Mouse (Mus musculus): ENCODE results near the gene Slc12a5. TPM values are rescaled to one million over a fixed set of nuclear protein-coding genes. Genes with fewer than 3 reads are reported as not detected.

Gene Slc12a5
- polyA plus RNA-seq, 1 experiment from 2014 or later = 0.99 TPM

DNA sequence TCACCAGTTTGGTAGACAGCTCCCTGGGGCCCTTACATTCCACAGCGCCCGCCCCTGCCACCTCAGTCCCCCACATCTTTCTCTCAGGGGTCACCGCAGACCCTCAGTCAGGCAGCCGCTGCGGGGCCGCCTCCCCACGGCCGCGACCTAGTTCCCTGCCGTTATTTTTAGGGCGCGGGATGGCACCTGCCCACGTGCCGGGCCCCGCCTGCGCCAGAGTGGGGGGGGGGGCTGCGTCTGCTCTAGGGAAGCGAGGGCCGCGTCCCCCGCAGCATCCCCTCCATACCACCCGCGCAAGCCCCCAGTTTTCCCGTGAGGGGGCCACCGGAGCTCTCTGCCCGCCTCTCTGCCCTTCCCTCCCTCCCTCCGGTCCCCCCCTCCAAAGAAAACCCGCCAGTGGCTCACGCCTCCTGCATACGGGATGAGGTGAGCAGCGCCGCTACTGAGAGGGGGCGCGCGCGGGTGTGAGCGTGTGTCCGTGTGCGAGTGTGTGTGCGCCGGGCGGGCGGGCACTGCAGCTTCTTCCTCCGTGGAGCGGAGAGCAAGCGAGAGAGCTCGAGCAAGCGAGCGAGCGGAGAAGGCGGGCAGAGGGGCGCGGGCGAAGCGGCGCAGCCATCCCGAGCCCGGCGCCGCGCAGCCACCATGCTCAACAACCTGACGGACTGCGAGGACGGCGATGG, 7.3 kb downstream of the Slc12a5 start:
- Histone ChIP-seq H3K4me3 (peak overlapping the region; percentile 54), H3K27me3 (ENCODE audit: low read depth, poor library complexity, severe bottlenecking) (peaks cover 95% of the 10 kb centered on the region), H3K36me3 (no peaks in the 10 kb centered on the region), H3K27ac (replicated peaks) (0 out of 2 replicates have a peak overlapping the region, but pooled peaks have one; percentile 14), H3K4me1 (peaks cover 77% of the 10 kb centered on the region), H3K9me3 (replicated peaks) (no peaks in the 10 kb centered on the region)
- 2% methylated on average over 65 of the region's 65 CpGs for WGBS
- no peak for DNase-seq (ENCODE audit: low spot score)

DNA sequence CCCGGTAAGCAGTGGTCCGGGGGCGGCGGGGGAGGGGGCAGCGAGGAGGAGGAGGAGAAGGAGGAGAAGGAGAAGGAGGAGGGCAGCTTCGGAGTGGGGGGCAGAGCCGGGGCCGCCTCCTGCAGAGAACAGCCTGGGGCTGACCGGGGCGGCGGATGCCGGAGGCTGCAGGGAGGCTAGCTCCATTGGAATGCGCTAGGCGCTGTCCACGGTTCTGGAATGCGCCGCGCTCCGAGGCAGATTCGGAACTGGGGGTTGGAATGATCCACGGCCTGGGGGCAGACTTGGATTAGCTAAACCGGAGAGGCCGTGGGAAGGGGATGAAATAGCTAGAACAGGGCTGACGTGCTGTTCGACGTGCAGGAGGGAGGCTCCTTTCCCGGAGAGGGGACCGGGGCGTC, 7.8 kb downstream of the Slc12a5 start:
- peak overlapping the region; percentile 54 for H3K4me3 ChIP-seq
- H3K27me3 ChIP-seq (ENCODE audit: low read depth, poor library complexity, severe bottlenecking) = peaks cover 95% of the 10 kb centered on the region
- peaks cover 73% of the 10 kb centered on the region for H3K4me1 ChIP-seq
- no peaks in the 10 kb centered on the region for H3K9me3 ChIP-seq (replicated peaks)
- under 1% methylated on average over 26 of the region's 29 CpGs for WGBS
- DNase-seq (ENCODE audit: low spot score) = peak; percentile 81
- H3K27ac ChIP-seq (replicated peaks) = 0 out of 2 replicates have a peak overlapping the region, but pooled peaks have one; percentile 14
- H3K36me3 ChIP-seq = no peaks in the 10 kb centered on the region

DNA sequence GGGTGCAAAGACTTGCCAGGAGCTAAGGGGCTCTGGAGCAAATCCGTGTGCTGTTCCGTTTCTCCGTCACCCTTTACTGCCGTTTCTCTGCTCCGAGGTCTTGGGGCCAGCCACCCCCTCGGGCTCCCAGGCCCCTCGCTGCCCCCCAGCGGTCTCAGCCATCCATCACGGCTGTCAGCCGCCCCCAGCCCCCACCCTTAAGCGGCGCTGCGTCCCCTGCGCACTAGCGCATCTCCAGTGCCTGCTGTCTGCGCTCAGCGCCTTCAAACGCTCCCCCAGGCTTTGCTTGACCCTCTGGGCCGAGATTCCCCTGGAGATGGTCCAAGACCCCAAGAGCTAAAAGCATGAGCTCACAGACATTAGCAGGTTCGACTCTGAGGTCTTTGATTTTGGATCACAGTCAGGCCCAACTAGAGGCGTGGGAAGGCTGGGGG, 8.8 kb downstream of the Slc12a5 start:
- H3K4me1 ChIP-seq = peaks cover 64% of the 10 kb centered on the region
- H3K36me3 ChIP-seq = no peaks in the 10 kb centered on the region
- WGBS = 2% methylated on average over 21 of the region's 21 CpGs
- H3K27me3 ChIP-seq (ENCODE audit: low read depth, poor library complexity, severe bottlenecking) = peaks cover 100% of the 10 kb centered on the region
- H3K27ac ChIP-seq (replicated peaks) = no peak overlapping the region
- no peaks in the 10 kb centered on the region for H3K9me3 ChIP-seq (replicated peaks)
- DNase-seq (ENCODE audit: low spot score) = no peak
- peak overlapping the region; percentile 54; the same call in 1 of the 2 replicates for H3K4me3 ChIP-seq

DNA sequence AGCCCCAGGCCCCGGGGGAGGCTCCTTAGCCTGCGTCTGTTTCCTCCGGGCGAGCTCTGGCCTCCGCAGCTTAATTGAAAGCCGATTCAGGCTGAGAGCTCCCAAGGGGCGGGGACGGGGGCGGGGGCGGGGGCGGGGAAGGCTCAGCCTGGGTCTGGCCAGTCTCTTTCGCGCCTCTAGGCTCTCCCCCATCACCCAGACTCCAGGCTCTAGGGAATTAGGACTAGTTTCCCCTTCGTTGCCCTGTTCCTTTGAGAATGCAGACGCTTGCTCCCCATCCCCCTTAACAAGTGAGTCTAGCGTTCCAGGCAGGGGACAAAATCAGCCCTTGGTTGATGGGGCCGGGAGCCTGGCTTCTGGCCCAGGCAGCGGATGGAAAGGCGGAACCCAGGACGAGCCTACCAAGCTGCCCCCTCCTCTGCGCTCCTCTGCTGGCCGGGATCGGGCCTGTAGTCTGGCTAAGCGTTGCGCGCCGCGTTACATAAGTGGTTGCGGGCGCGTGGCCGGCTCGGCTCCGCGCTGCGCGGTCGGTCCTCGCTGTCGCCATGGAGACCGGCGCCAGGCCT, 10.1 kb downstream of the Slc12a5 start:
- Histone ChIP-seq H3K4me3 (peak overlapping the region; percentile 51), H3K27ac (replicated peaks) (peak overlapping the region; percentile 50), H3K36me3 (no peaks in the 10 kb centered on the region), H3K27me3 (ENCODE audit: low read depth, poor library complexity, severe bottlenecking) (peaks cover 92% of the 10 kb centered on the region), H3K4me1 (peaks cover 52% of the 10 kb centered on the region), H3K9me3 (replicated peaks) (no peaks in the 10 kb centered on the region)
- under 1% methylated on average over 42 of the region's 42 CpGs for WGBS
- peak; percentile 60 for DNase-seq (ENCODE audit: low spot score)

DNA sequence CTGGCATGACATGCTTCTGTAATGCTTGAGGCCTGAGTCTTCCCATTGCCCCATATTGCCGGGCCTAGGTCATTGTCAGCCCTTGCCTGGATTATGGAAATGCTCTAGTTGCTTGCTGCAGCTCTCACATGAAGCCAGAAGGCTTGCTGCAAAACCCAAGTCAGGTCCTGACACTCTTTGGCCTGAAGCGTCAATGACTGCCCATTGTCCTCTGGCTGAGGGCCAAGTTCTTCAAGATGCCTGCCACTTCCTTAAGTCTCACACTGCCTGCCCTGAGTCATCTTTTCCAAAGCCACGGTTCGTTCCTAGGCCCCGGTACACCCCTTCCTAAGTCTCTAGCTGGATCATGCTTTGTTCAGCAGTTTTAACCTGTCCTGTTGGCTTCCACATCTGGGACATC, 12.0 kb downstream of the Slc12a5 start:
- H3K4me3 ChIP-seq = no peak overlapping the region
- peaks cover 73% of the 10 kb centered on the region for H3K27me3 ChIP-seq (ENCODE audit: low read depth, poor library complexity, severe bottlenecking)
- peaks cover 45% of the 10 kb centered on the region for H3K4me1 ChIP-seq
- H3K9me3 ChIP-seq (replicated peaks) = no peaks in the 10 kb centered on the region
- no peak overlapping the region for H3K27ac ChIP-seq (replicated peaks)
- DNase-seq (ENCODE audit: low spot score) = no peak
- H3K36me3 ChIP-seq = no peaks in the 10 kb centered on the region
- 76% methylated on average over 5 of the region's 5 CpGs for WGBS

DNA sequence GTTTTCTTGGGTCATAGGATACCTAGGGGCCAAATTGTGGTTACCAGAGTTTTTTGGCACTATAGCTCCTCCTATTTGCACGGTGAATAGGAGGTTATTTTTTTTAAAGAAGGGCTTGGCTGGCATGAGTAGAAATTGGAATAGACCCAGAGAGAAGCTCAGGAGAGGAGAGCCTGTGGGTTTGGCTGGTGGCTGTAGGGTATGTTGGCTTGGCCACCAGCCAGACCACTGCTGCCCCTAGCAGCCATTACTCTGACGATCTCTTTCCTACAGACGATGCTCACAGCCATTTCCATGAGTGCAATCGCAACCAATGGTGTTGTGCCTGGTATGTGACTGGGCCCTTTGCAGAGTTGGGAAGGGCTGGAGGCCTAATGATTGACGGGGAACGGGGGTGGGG, 15.0 kb downstream of the Slc12a5 start:
- DNase-seq (ENCODE audit: low spot score) = no peak
- WGBS = 88% methylated on average over 6 of the region's 6 CpGs
- H3K4me1 ChIP-seq = peaks cover 23% of the 10 kb centered on the region
- no peak overlapping the region for H3K4me3 ChIP-seq
- H3K27ac ChIP-seq (replicated peaks) = no peak overlapping the region
- no peaks in the 10 kb centered on the region for H3K9me3 ChIP-seq (replicated peaks)
- no peaks in the 10 kb centered on the region for H3K36me3 ChIP-seq
- peaks cover 49% of the 10 kb centered on the region for H3K27me3 ChIP-seq (ENCODE audit: low read depth, poor library complexity, severe bottlenecking)

DNA sequence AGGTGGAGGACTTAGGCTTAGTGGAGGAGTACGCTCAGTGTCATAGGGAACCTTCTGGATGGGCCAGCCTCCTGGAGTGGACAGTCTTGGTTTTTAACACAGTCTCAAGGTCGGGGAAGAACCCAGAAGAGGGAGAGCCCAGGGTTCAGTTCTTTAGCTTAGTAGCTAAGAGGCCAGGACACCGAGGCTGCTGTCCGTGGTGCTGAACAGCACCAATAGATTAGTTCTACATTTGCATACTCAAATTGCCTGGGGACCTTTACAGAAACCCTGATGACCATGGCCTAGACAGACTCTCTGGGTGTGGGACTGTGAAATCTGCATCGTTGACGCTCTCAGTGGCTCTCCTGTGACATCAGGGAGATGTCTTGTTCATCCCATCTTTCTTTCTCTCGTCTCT, 19.1 kb downstream of the Slc12a5 start:
- 20% methylated on average over 7 of the region's 7 CpGs for WGBS
- Histone ChIP-seq H3K27ac (replicated peaks) (no peak overlapping the region), H3K4me3 (no peak overlapping the region), H3K4me1 (peaks cover 21% of the 10 kb centered on the region), H3K27me3 (ENCODE audit: low read depth, poor library complexity, severe bottlenecking) (peaks cover 18% of the 10 kb centered on the region), H3K36me3 (no peaks in the 10 kb centered on the region), H3K9me3 (replicated peaks) (no peaks in the 10 kb centered on the region)
- peak; percentile 55 for DNase-seq (ENCODE audit: low spot score)

DNA sequence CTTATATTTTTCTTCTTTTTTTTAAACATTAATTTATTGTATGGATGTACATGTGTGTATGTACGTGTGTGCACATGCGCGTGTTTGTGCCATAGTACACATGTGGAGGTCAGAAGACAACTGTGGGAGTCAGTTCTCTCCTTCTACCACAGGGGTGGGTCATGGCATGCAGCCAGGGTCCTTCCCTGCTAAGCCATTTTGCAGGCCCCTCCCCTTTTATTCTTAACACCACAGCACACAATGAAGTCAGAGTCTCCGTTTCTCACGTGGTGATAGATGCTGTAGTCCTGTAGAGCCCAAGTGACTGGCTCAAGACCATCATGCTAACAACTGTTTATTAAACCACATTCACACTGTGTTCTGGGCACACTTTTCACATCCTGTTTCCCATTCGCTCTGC, 25.4 kb downstream of the Slc12a5 start:
- Histone ChIP-seq H3K4me3 (no peak overlapping the region), H3K27me3 (ENCODE audit: low read depth, poor library complexity, severe bottlenecking) (peaks cover 15% of the 10 kb centered on the region), H3K36me3 (no peaks in the 10 kb centered on the region), H3K9me3 (replicated peaks) (no peaks in the 10 kb centered on the region), H3K4me1 (peaks cover 18% of the 10 kb centered on the region), H3K27ac (replicated peaks) (no peak overlapping the region)
- WGBS = 89% methylated on average over 6 of the region's 6 CpGs
- DNase-seq (ENCODE audit: low spot score) = no peak

DNA sequence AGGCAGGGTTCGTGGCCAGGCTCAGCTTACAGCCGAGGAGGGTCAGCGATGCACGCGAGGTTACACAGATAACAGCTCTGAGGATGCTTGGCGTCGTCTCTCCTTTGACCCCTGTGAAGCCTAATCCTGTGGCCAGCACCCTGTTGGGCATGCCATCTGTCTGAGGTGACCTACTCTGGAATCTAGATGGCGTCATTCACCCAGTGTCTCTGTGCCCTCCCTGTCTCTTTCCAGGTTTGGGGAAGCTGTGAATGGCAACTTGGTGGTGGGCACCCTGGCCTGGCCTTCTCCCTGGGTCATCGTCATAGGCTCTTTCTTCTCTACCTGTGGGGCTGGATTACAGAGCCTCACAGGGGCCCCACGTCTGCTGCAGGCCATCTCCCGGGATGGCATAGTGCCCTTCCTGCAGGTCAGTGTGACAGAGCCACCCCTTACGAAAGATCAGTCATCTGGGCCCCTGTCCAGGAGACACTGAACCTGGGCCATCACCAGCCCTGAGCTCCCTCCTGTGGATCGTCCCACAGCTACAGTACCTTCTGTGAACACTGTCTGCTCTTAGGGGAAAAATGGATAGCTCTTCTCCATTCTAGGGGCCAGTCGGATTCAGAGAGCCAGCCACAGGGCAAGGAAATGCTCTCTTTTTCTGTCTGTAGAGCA, 25.9 kb downstream of the Slc12a5 start:
- 81% methylated on average over 14 of the region's 14 CpGs for WGBS
- no peak overlapping the region for H3K27ac ChIP-seq (replicated peaks)

DNA sequence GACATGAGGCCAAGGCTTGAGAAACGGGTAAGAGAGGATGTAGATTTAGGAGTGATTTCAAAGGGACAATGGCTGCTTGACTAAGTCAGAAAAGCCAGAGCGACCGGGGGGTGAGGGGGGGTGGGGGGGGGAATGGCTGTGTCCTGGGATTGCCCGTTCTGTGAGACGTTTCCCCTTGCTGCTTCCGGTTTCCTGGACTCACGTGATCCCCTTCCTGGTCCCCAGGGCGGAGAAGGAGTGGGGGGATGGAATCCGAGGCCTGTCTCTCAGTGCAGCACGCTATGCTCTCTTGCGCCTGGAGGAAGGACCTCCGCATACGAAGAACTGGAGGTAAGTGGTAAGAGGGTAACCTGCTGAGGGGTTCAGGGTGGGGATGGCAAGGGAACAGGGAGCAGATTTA, 28.2 kb downstream of the Slc12a5 start:
- H3K4me1 ChIP-seq = peaks cover 20% of the 10 kb centered on the region
- H3K4me3 ChIP-seq = no peak overlapping the region
- DNase-seq (ENCODE audit: low spot score) = no peak
- no peaks in the 10 kb centered on the region for H3K36me3 ChIP-seq
- 65% methylated on average over 13 of the region's 13 CpGs for WGBS
- H3K27me3 ChIP-seq (ENCODE audit: low read depth, poor library complexity, severe bottlenecking) = peaks cover 5% of the 10 kb centered on the region
- H3K27ac ChIP-seq (replicated peaks) = no peak overlapping the region; the same call in 1 of the 2 replicates
- no peaks in the 10 kb centered on the region for H3K9me3 ChIP-seq (replicated peaks)

More for the DNA sequence above, 25.9 kb downstream of the Slc12a5 start:
- Histone ChIP-seq H3K4me1 (peaks cover 20% of the 10 kb centered on the region), H3K9me3 (replicated peaks) (no peaks in the 10 kb centered on the region), H3K36me3 (no peaks in the 10 kb centered on the region), H3K4me3 (no peak overlapping the region), H3K27me3 (ENCODE audit: low read depth, poor library complexity, severe bottlenecking) (peaks cover 15% of the 10 kb centered on the region)
- no peak for DNase-seq (ENCODE audit: low spot score)

DNA sequence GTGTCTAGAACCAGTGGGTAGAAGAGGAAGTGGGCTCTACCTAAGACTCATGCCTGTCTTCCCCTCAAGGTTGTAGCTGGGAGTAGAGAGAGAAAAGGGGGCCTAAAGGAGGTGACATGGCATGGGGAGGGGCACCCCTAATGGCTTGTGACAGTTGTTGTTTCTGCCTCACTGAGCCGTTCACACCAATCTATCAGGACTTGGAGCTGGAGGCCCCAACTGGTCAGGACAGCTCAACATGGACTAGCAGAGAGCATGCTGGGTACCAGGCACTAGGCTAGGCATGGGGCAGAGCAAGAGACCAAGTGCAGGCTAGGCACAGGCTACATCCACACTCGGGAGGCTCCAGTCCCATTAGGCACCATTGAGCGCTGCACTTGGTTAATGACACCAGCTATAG, 30.5 kb downstream of the Slc12a5 start:
- 0 out of 2 replicates have a peak overlapping the region, but pooled peaks have one; percentile 17 for H3K27ac ChIP-seq (replicated peaks)
- 88% methylated on average over 3 of the region's 3 CpGs for WGBS

DNA sequence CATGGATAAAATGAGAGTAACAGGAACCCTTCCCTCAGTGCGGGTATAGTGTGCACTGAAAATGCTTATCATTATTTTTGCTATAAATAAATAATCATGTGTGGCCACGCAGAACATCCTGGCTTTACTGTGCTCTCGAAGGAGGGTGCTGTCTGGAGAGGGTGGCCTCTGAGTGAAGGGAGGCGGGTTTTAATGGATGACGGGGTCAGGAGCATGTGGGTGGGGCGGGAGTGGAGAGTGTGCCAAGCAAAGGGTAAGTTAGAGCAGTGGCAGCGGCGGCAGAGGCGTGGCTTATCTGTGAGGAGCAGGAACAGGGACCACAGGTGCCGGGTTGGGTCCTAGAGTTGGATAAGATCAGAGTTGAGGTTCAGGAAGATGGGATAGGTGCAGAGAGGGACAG, 31.2 kb downstream of the Slc12a5 start:
- Histone ChIP-seq H3K27me3 (ENCODE audit: low read depth, poor library complexity, severe bottlenecking) (peaks cover 30% of the 10 kb centered on the region), H3K36me3 (no peaks in the 10 kb centered on the region), H3K27ac (replicated peaks) (no peak overlapping the region), H3K4me1 (peaks cover 15% of the 10 kb centered on the region), H3K4me3 (no peak overlapping the region), H3K9me3 (replicated peaks) (no peaks in the 10 kb centered on the region)
- WGBS = 55% methylated on average over 10 of the region's 10 CpGs
- no peak for DNase-seq (ENCODE audit: low spot score)

More for the DNA sequence above, 30.5 kb downstream of the Slc12a5 start:
- Histone ChIP-seq H3K27me3 (ENCODE audit: low read depth, poor library complexity, severe bottlenecking) (peaks cover 28% of the 10 kb centered on the region), H3K4me3 (no peak overlapping the region), H3K4me1 (peaks cover 13% of the 10 kb centered on the region), H3K36me3 (no peaks in the 10 kb centered on the region), H3K9me3 (replicated peaks) (no peaks in the 10 kb centered on the region)
- no peak for DNase-seq (ENCODE audit: low spot score)

DNA sequence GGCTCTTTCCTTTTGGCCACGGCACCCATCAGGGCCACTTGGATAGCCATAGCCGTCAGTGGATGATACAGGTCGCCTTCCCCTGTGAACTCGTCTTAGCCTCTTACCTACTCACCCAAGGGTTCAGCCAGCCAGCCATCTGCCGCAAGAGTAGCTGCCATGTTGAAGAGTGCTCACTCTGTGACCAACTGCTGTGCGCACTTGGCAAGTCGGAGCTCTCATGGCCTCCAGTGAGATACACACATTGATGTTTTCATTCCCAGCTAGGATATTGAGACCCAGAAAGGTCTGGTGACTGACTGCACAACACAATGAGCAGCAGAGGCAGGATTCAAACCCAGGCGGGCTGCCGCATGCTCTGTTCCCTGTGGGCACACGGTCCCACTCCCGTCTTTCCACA, 33.6 kb downstream of the Slc12a5 start:
- DNase-seq (ENCODE audit: low spot score) = no peak
- no peak overlapping the region for H3K4me3 ChIP-seq
- peaks cover 7% of the 10 kb centered on the region for H3K36me3 ChIP-seq
- 88% methylated on average over 11 of the region's 11 CpGs for WGBS
- H3K27ac ChIP-seq (replicated peaks) = no peak overlapping the region
- H3K9me3 ChIP-seq (replicated peaks) = no peaks in the 10 kb centered on the region
- peaks cover 29% of the 10 kb centered on the region for H3K4me1 ChIP-seq
- H3K27me3 ChIP-seq (ENCODE audit: low read depth, poor library complexity, severe bottlenecking) = peaks cover 53% of the 10 kb centered on the region
